Mouse (Mus musculus): Measurements from ENCODE around the gene Rmi2. TPM values are rescaled to one million over a fixed set of nuclear protein-coding genes. Genes with fewer than 3 reads are reported as not detected.
A peak's percentile ranks its signal among the peaks of the same experiment; 100 is the strongest.
"Not testable (repeated sequence)": the region's sequence is repeated elsewhere in the genome, so short reads cannot be mapped to it uniquely, and the experiment has no call there.

The Rmi2 gene
- total RNA-seq, 2 experiments from 2014 or later, result 0.15 to 0.22 TPM

DNA sequence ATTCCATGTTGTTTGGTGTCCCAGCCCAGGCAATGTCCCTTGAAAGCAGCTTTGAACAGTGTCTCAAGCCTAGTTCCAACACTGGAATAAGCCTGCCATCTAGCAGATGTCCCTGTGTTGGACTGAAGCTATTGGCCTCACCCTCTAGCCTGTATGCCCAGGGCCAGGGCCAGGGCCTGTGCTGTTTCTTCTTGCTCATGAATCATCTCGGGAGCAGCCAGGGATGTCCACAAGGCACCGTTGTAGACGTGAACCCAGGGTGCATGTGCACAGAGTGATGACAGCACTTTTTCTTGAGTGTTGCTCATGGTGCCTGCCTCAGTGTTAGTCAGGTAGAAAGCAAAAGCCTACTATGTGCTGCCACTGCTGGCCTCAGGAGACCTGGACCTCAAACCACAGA, 2.4 kb downstream of the Rmi2 start:
- no peak for TF ChIP-seq CTCF (conservative IDR thresholded peaks at IDR 0.05)
- Histone ChIP-seq H3K4me3 (no peak overlapping the region), H3K27ac (no peak overlapping the region)
- DNase-seq (ENCODE audit: low spot score in 2 of 2), result no peak

DNA sequence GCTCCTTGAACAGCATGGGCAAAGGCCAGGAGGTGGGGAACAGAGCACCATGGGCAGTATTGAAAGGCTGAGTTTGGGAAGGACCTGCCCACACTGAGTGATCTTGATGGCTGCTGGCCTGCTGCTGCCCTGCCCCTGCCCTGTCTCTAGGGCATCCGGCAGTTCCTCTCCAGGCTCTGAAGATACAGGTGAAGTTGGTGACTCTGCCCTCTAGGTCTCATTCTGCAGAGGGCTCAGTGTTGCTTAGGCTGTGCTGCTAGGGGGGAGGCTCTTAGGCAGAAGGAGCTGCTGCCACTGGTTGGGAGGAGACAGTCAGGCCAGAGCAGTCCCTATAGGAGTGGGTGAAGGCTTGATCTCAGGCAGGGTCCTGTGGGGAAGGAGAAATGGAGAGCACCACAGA, 3.0 kb downstream of the Rmi2 start:
- no peak for TF ChIP-seq CTCF (conservative IDR thresholded peaks at IDR 0.05)
- Histone ChIP-seq H3K27ac (no peak overlapping the region), H3K4me3 (no peak overlapping the region)
- no peak for DNase-seq (ENCODE audit: low spot score in 2 of 2)

DNA sequence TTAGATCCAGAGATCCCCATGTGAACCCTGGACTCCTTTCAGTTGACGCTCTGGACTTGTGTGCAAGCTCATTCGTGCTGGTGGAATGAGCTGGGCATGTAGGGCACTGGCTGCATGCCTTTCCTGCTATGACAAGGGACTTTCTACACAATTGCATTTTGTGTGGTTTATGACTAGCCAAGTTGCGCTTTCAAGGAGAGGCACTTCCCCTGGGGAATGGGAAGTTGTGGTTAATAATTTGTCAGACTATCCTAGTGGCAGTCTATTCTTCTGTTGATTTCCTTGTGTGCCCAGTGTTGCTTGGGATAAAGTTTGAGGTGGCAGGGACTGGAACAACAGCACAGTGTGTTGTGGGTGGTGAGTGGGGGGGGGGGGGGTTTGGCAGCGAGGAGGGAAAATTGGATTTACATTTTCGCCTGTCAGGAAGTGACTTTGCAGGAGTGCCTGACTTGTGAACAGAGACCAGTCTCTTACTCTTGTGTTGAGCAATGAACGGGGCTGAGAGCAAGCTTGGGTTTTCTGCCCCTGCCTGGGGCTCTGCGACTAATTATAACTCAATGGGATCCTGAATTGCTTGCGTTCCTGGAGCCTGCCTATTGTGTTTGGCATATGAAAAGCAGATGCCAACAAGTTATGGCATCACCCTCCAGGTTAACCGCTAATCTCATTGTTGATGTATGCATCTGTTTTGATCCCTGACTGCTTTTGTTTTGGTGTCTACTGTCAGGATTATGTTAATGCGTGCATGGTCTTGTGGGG, 3.8 kb downstream of the Rmi2 start:
- TF ChIP-seq CTCF (conservative IDR thresholded peaks at IDR 0.05), result no peak
- Histone ChIP-seq H3K4me3 (no peak overlapping the region), H3K27ac (no peak overlapping the region)
- DNase-seq (ENCODE audit: low spot score in 2 of 2), result no peak

DNA sequence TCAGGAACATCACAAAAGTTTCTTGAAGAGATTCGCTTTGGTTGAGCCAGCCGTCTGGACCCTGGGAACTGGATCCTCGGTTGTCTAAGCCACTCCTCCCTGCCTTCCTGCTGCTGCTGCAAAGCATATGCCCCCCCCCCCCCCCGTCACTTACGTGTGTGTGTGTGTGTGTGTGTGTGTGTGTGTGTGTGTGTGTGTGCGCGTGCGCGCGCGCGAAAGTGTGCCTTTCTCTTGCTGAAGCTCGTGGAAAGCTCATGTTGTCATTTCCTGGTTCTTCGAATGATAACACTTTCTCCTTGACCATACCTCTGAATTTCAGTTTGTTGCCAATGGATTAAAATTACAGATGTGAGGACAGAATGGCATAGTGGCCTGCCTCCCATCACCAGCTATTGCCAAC, 5.2 kb downstream of the Rmi2 start:
- no peak for DNase-seq (ENCODE audit: low spot score in 2 of 2)
- no peak for TF ChIP-seq CTCF (conservative IDR thresholded peaks at IDR 0.05)
- Histone ChIP-seq H3K27ac (no peak overlapping the region), H3K4me3 (no peak overlapping the region)

DNA sequence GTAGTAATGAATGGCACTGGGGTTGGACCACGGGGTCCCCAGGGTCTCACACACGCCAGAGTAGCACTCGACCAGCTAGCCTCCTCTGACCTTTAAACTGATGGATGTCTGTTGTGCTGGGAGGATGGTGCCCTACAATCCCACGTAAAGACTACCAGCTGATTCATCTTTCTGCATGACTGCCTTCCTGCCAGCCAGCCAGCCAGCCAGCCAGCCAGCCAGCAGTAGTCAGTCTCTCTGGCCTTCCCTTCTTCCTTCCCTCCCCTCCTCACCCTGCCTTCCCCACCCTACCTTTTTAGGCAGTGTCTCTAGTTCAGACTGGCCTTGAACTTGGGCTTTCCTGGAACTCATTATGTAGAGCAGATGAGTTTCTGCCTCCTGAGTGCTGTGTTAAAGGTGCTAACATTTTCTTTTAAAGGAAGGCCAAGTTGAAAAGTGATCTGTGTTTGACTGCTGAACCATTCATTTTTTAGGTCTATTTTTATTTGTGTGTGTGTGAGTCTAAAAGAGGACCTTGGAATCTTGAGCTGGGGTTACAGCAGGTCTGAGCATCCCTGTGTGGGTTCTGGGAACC, 7.5 kb downstream of the Rmi2 start:
- no peak for DNase-seq (ENCODE audit: low spot score in 2 of 2)
- no peak overlapping the region for H3K27ac ChIP-seq
- TF ChIP-seq CTCF (conservative IDR thresholded peaks at IDR 0.05), result no peak
- H3K4me3 ChIP-seq, result no peak overlapping the region

DNA sequence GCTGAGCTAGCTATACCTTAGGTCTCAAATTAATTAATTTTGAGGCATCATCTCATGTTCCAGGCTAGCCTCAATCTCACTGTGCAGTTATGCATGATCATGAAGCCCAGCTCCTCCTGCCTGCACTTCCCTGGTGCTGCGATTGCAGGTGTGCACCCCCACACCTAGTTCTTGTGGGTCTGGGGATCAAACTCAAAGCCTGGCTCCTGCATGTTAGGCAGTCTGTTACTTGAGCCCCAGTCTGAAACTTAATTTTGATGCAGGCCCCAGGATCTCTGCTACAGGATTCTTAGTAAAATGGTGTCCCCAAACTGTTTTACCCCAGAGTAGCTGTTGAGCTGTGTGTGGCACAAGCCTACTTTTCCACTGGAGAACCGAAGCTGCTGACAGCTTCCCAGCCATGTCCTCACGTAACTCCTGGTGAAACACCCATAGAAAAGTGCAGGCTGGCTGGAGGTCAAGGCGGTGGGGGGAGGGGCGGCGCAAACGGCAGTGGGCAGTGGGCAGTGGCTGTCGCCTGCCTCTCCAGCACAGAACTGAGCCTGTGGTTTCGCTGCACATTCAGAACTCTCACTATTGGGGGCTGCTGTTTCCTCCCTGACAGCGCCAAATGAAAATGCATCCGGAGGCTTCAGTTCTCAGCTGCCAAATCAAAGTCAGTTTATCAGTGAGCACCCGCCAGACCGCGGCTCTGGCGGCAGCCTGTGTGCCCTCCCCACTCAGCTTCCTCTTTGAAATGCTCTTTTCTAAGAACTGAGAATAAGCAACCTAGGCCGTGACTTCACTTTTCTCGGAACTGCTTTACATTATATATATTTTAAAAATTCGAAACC, 8.8 kb downstream of the Rmi2 start:
- H3K27ac ChIP-seq, result no peak overlapping the region
- peak overlapping the region; percentile 29; the same call in 1 of the 2 replicates for H3K4me3 ChIP-seq
- DNase-seq (ENCODE audit: low spot score in 2 of 2), result no peak

DNA sequence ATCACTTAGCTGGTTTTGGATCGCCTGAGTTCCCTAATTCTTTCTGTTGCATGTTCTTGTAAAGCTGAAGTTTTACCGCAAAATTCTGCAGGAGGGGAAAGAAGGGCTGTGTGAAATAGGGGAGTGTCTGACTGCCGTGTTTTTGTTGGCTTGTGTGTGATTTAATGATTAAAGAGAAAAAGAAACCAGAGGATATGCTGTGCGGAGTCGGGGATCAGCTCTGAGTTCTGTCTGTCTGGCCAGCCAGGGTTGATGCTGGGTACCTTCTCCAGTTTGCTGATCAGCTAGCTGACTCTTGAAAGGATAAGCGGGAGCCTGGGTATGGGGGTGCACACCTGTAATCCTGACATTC, 9.4 kb downstream of the Rmi2 start:
- no peak overlapping the region for H3K27ac ChIP-seq
- peak overlapping the region; percentile 29; the same call in 1 of the 2 replicates for H3K4me3 ChIP-seq
- DNase-seq (ENCODE audit: low spot score in 2 of 2), result no peak
- no peak for TF ChIP-seq CTCF (conservative IDR thresholded peaks at IDR 0.05)

More for the DNA sequence above, 8.8 kb downstream of the Rmi2 start:
- TF ChIP-seq CTCF (conservative IDR thresholded peaks at IDR 0.05), result no peak

DNA sequence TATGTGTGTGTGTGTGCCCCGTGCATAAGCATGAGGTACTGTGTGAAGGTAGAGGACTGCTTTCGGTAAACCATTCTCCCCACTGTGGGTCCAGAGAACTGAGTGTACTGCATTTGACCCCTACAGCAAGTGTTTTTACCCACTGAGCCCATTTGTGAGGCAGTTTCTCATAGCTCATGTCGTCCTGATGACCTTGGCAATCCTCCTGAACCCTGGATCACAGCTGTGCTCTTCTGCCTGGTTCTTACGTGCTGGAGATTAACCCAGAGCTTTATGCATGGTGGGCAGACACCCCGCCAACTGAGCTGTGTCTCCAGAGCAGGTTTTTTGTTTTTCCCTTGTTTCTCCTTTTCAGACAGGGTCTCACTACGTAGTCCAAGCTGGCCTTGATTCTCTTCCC, 11.1 kb downstream of the Rmi2 start:
- no peak for TF ChIP-seq CTCF (conservative IDR thresholded peaks at IDR 0.05)
- no peak for DNase-seq (ENCODE audit: low spot score in 2 of 2)
- Histone ChIP-seq H3K4me3 (no peak overlapping the region), H3K27ac (no peak overlapping the region)

DNA sequence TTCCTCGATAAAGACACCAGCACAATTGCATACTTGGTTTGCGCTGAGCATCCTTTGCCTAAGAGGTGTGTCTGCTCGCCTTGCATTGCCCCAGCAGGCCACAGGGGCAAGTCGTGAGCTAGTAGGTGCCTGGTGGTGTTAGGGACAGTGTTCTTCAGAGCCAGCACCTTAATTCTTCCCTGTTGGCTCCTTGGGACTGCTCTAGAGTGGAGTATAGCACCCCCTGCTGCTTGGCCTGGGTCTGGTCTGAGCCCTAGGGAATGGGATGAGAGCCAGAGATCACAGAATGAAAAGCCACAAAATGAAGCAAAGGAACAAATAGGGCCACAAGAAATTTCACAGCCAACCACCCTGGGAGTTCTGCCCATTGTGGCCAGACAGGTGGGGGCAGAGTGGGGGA, 11.6 kb downstream of the Rmi2 start:
- DNase-seq (ENCODE audit: low spot score in 2 of 2), result peak; percentile 37 to 66
- no peak overlapping the region for H3K27ac ChIP-seq
- no peak overlapping the region for H3K4me3 ChIP-seq
- peak; percentile 86 for TF ChIP-seq CTCF (conservative IDR thresholded peaks at IDR 0.05)

DNA sequence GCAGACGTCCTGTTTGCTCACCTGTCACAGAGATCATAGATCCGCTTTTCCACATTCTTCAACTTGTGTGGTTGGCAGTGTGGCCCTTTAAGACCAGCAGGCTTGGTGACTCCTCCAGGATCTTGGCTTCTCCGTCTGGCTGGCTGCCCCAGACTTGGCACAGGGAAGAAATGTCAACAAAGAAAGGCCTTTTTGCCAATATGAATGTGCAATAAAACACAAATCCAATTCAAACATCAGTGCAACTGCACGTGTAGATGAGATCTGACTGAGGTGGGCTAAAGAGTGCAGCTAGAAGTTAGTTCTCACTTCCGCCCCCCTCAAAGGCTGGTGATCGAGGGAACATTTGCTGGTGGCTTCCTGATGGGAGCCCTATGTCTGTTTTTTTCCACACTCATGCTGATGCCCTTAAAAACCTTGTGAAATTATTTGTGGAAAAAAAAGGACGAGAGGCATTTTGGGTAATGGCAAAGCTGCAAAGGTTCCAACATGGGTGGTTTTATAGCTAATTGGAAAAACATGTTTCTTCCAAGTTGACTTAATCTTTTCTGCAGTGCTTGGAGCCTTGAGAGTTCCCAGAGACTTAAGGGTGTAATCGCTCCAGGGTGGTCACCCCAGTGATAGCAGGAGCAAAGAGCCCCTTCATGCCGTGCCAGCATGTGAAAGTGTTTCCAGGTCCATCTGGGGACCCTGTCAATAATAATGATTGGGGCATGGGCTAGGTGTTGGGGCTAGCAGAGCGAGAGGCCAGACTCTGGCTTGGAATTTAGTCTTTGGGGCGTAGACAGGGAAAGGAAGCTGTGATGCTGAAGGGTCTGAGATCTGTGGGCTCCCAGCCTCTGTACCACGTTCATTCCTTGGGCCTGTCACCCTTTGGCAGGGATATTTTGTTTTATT, 15.4 kb downstream of the Rmi2 start:
- TF ChIP-seq CTCF (conservative IDR thresholded peaks at IDR 0.05), result 0 out of 2 replicates have a peak, but pooled peaks have one; percentile 6
- Histone ChIP-seq H3K27ac (peak overlapping the region; percentile 5; the same call in 1 of the 2 replicates), H3K4me3 (no peak overlapping the region)
- DNase-seq (ENCODE audit: low spot score in 2 of 2), result peak; percentile 42 to 52

DNA sequence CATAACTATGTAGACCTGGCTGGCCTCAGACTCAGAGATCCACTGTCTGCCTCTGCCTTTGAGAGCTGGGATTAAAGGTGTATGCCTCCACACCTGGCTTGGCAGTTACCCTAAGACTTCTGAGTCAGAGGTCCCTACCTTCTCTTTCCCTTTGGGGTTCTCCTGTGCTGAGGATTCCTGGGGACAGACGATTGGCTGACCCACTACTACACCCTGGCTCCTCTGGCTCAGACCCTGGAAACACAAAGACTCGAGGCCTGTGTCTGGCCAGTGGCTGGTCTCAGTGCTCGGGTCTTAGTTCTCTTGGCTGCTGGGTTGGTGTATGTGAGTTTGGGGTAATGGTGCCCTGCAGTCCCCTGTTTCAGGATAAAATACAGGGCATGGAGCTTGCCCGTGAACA, 16.0 kb downstream of the Rmi2 start:
- DNase-seq (ENCODE audit: low spot score in 2 of 2), result no peak
- Histone ChIP-seq H3K27ac (0 out of 2 replicates have a peak overlapping the region, but pooled peaks have one; percentile 5), H3K4me3 (no peak overlapping the region)

DNA sequence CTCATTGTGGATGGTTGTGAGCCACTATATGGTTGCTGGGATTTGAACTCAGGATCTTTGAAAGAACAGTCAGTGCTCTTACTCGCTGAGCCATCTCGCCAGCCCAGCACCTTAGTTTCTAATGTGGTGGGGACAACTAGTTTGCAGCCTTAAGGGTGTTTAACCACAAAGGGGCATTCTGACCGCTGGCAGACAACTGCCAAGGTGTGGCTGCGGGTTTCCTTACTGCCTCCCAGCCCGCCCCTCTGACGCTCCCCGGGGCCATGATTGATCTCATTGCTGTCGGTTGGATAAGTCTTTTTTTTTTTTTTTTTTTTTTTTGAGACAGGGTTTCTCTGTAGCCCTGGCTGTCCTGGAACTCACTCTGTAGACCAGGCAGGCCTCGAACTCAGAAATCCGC, 17.4 kb downstream of the Rmi2 start:
- H3K27ac ChIP-seq; H3K4me3 ChIP-seq; DNase-seq (ENCODE audit: low spot score in 2 of 2): not testable (repeated sequence)

More for the DNA sequence above, 16.0 kb downstream of the Rmi2 start:
- no peak for TF ChIP-seq CTCF (conservative IDR thresholded peaks at IDR 0.05)

Measured in layer of hippocampus, adult 2 months (tissue).